Mouse (Mus musculus): ENCODE measurements around the gene Mbd6. TPM values are rescaled to one million over a fixed set of nuclear protein-coding genes. Genes with fewer than 3 reads are reported as not detected.
A peak's percentile ranks its signal among the peaks of the same experiment; 100 is the strongest.
"Not testable (repeated sequence)": the region's sequence is repeated elsewhere in the genome, so short reads cannot be mapped to it uniquely, and the experiment has no call there.

Gene Mbd6
- polyA plus RNA-seq, 1 experiment from 2014 or later, result 17.5 TPM

- no peak for ATAC-seq (ENCODE audit: low FRiP score)
- H3K4me1 ChIP-seq (replicated peaks; ENCODE audit: control insufficient read depth, insufficient read depth, low read length), result no peaks in the 10 kb centered on the region
- no peak for DNase-seq (ENCODE audit: low spot score)
- no peak overlapping the region for H3K9ac ChIP-seq (ENCODE audit: low read depth, low read length)
- 84% methylated on average over 7 of the region's 7 CpGs for WGBS
- H3K9me3 ChIP-seq (ENCODE audit: control insufficient read depth, low read length), result no peaks in the 10 kb centered on the region
- peaks cover 13% of the 10 kb centered on the region for H3K27me3 ChIP-seq (ENCODE audit: control insufficient read depth, insufficient read depth, low read length)
- H3K27ac ChIP-seq (ENCODE audit: low read depth, low read length), result no peak overlapping the region
- H3K4me2 ChIP-seq (replicated peaks; ENCODE audit: low read depth, low read length), result no peak overlapping the region
- no peaks in the 10 kb centered on the region for H3K36me3 ChIP-seq (ENCODE audit: control insufficient read depth, insufficient read depth, low read length)
- no peak overlapping the region for H3K4me3 ChIP-seq (ENCODE audit: low read depth, low read length)
Measured at GRCm38 (mm10) chr10:127319969-127320368, 31.2 kb upstream of the Mbd6 start.

- Histone ChIP-seq H3K4me1 (replicated peaks; ENCODE audit: control insufficient read depth, insufficient read depth, low read length) (no peaks in the 10 kb centered on the region), H3K4me2 (replicated peaks; ENCODE audit: low read depth, low read length) (no peak overlapping the region), H3K27me3 (ENCODE audit: control insufficient read depth, insufficient read depth, low read length) (no peaks in the 10 kb centered on the region), H3K27ac (ENCODE audit: low read depth, low read length) (no peak overlapping the region), H3K4me3 (ENCODE audit: low read depth, low read length) (no peak overlapping the region), H3K9me3 (ENCODE audit: control insufficient read depth, low read length) (no peaks in the 10 kb centered on the region), H3K9ac (ENCODE audit: low read depth, low read length) (no peak overlapping the region), H3K36me3 (ENCODE audit: control insufficient read depth, insufficient read depth, low read length) (no peaks in the 10 kb centered on the region)
- ATAC-seq (ENCODE audit: low FRiP score), result no peak
- 51% methylated on average over 4 of the region's 4 CpGs for WGBS
- no peak for DNase-seq (ENCODE audit: low spot score)
Measured at GRCm38 (mm10) chr10:127318009-127318408, 29.2 kb upstream of the Mbd6 start.

DNA sequence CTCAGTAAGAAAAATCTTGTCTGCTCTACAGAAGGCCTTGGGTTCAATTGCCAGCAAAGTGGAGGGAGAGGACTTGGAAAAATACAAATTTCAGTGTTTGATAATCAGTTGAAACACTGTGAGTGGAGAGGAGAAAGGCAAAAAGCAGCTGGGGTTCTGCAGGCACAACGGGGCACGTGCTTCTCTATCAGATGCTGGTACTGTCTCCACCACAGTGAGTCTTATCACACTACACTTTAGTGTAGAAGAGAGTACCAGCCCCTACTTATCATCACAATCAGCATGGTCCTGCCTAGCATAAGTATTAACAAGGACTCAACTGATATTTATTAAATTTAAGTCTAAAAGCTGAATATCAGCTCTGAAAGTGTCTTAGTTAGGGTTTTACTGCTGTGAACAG is 28.5 kb upstream of the Mbd6 start:
- no peak for ATAC-seq (ENCODE audit: low FRiP score)
- Histone ChIP-seq H3K27ac (ENCODE audit: low read depth, low read length) (no peak overlapping the region), H3K9me3 (ENCODE audit: control insufficient read depth, low read length) (no peaks in the 10 kb centered on the region), H3K9ac (ENCODE audit: low read depth, low read length) (no peak overlapping the region), H3K27me3 (ENCODE audit: control insufficient read depth, insufficient read depth, low read length) (no peaks in the 10 kb centered on the region), H3K4me1 (replicated peaks; ENCODE audit: control insufficient read depth, insufficient read depth, low read length) (no peaks in the 10 kb centered on the region), H3K4me3 (ENCODE audit: low read depth, low read length) (no peak overlapping the region), H3K36me3 (ENCODE audit: control insufficient read depth, insufficient read depth, low read length) (no peaks in the 10 kb centered on the region), H3K4me2 (replicated peaks; ENCODE audit: low read depth, low read length) (no peak overlapping the region)
- 81% methylated on average over 2 of the region's 2 CpGs for WGBS
- DNase-seq (ENCODE audit: low spot score), result no peak

GRCm38 (mm10) chr10:127314950-127315349 is 26.1 kb upstream of the Mbd6 start:
- H3K4me2 ChIP-seq (replicated peaks; ENCODE audit: low read depth, low read length); H3K9me3 ChIP-seq (ENCODE audit: control insufficient read depth, low read length); DNase-seq (ENCODE audit: low spot score); H3K9ac ChIP-seq (ENCODE audit: low read depth, low read length); H3K36me3 ChIP-seq (ENCODE audit: control insufficient read depth, insufficient read depth, low read length); H3K4me3 ChIP-seq (ENCODE audit: low read depth, low read length); H3K4me1 ChIP-seq (replicated peaks; ENCODE audit: control insufficient read depth, insufficient read depth, low read length); ATAC-seq (ENCODE audit: low FRiP score); H3K27ac ChIP-seq (ENCODE audit: low read depth, low read length); H3K27me3 ChIP-seq (ENCODE audit: control insufficient read depth, insufficient read depth, low read length): not testable (repeated sequence)
- WGBS, result 83% methylated on average over 1 of the region's 1 CpGs

- not testable (repeated sequence) for ATAC-seq (ENCODE audit: low FRiP score); H3K4me1 ChIP-seq (replicated peaks; ENCODE audit: control insufficient read depth, insufficient read depth, low read length); H3K27me3 ChIP-seq (ENCODE audit: control insufficient read depth, insufficient read depth, low read length); H3K36me3 ChIP-seq (ENCODE audit: control insufficient read depth, insufficient read depth, low read length); H3K9ac ChIP-seq (ENCODE audit: low read depth, low read length); H3K9me3 ChIP-seq (ENCODE audit: control insufficient read depth, low read length); H3K27ac ChIP-seq (ENCODE audit: low read depth, low read length); DNase-seq (ENCODE audit: low spot score); H3K4me3 ChIP-seq (ENCODE audit: low read depth, low read length); H3K4me2 ChIP-seq (replicated peaks; ENCODE audit: low read depth, low read length)
- 78% methylated on average over 5 of the region's 5 CpGs for WGBS
Measured at GRCm38 (mm10) chr10:127313516-127313915, 24.7 kb upstream of the Mbd6 start.

DNA sequence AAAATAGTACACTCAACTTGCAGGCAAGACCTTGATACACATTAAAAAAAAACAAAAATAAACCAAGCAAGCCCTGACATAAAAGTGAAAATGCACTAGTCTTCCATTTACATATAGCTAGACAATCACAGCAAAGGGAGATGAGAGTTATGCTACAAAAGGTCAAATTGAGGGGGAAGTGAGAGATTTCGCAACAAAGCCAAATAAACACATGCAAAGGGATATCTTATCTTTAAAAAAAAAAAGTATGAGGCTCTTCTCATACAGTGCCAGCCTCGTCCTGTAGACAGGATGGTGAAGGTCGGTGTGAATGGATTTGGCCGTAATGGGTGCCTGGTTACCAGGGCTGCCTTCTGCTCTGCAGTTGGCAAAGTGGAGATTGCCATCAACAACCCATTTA is 24.0 kb upstream of the Mbd6 start:
- no peak for ATAC-seq (ENCODE audit: low FRiP score)
- WGBS, result 79% methylated on average over 4 of the region's 4 CpGs
- no peak for DNase-seq (ENCODE audit: low spot score)
- no peaks in the 10 kb centered on the region for H3K27me3 ChIP-seq (ENCODE audit: control insufficient read depth, insufficient read depth, low read length)
- no peak overlapping the region for H3K4me3 ChIP-seq (ENCODE audit: low read depth, low read length)
- peaks cover 4% of the 10 kb centered on the region; the same call in 1 of the 2 replicates for H3K4me1 ChIP-seq (replicated peaks; ENCODE audit: control insufficient read depth, insufficient read depth, low read length)
- peaks cover 4% of the 10 kb centered on the region; the same call in 1 of the 2 replicates for H3K36me3 ChIP-seq (ENCODE audit: control insufficient read depth, insufficient read depth, low read length)
- H3K9ac ChIP-seq (ENCODE audit: low read depth, low read length), result no peak overlapping the region
- no peak overlapping the region for H3K4me2 ChIP-seq (replicated peaks; ENCODE audit: low read depth, low read length)
- H3K9me3 ChIP-seq (ENCODE audit: control insufficient read depth, low read length), result no peaks in the 10 kb centered on the region
- H3K27ac ChIP-seq (ENCODE audit: low read depth, low read length), result no peak overlapping the region

DNA sequence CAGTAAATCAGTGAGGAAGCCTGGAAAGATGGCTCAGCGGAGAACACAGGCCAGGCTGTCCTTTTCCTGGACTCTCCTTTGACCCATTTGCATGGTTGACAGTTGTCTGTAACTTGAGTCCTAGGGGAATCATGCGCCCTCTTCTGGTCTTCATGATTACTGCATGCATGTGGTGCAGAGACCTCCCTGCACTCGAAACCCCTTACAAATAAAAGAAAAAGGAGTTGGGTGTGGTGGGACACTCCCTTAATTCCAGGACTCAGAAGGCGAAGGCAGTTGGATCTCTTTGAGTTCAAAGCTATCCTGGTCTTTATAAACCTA is 23.5 kb upstream of the Mbd6 start:
- no peaks in the 10 kb centered on the region for H3K27me3 ChIP-seq (ENCODE audit: control insufficient read depth, insufficient read depth, low read length)
- H3K27ac ChIP-seq (ENCODE audit: low read depth, low read length), result no peak overlapping the region
- H3K36me3 ChIP-seq (ENCODE audit: control insufficient read depth, insufficient read depth, low read length), result peaks cover 4% of the 10 kb centered on the region; the same call in 1 of the 2 replicates
- H3K9me3 ChIP-seq (ENCODE audit: control insufficient read depth, low read length), result no peaks in the 10 kb centered on the region
- 5% methylated on average over 4 of the region's 4 CpGs for WGBS
- no peak overlapping the region for H3K9ac ChIP-seq (ENCODE audit: low read depth, low read length)
- peak; percentile 94 for DNase-seq (ENCODE audit: low spot score)
- peak; percentile 66 for ATAC-seq (ENCODE audit: low FRiP score)
- peak overlapping the region; percentile 51 for H3K4me2 ChIP-seq (replicated peaks; ENCODE audit: low read depth, low read length)
- peaks cover 4% of the 10 kb centered on the region; the same call in 1 of the 2 replicates for H3K4me1 ChIP-seq (replicated peaks; ENCODE audit: control insufficient read depth, insufficient read depth, low read length)
- peak overlapping the region; percentile 85 for H3K4me3 ChIP-seq (ENCODE audit: low read depth, low read length)

DNA sequence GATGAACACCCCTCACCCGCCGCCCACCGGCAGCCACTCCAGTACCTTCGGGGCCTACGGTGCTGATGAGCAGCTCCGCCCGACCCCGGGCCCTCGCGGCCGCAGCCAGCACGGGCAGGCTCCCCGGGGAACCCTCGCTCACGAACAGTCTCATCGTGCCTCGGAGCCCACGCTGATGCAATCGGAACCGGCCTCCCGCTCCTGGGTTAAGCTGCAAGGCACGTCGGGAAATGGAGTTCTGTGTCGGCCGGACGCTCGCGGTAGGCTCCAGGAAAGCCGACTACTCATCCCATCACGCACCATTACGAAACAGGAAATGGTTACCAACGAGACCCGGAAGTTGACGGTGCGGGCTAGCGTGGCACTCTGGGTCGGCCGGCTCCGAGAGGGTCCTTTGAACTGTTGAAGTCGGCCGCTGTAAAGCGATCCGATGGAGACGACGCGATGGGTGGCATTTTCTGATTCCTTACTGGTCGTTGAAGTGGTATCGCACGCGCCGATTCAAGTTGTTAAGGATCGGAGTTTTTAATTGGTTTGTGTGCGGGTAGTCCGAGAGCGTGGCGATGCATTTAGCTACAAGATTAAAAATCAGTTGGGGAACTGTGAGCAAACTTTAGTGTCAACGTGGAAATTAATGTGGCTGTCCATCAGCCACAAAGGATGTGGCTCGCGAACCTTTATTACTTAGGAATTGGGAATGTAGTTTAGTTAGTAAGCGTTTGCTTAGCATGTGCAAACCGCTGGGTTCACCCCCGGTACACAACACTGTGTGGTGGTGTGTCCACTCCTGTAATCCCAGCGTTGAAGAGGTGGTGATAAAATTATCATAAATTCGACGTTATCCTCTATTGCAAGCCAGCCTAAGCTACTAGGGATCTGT is 22.9 kb upstream of the Mbd6 start, which contains the start of gene Mars:
TSS of gene Mars (minus strand) at position 311 of the 880 bp plus-strand sequence.
- peak; percentile 97 for ATAC-seq (ENCODE audit: low FRiP score)
- under 1% methylated on average over 59 of the region's 65 CpGs for WGBS
- peaks cover 4% of the 10 kb centered on the region; the same call in 1 of the 2 replicates for H3K36me3 ChIP-seq (ENCODE audit: control insufficient read depth, insufficient read depth, low read length)

More for the DNA sequence above, 22.9 kb upstream of the Mbd6 start, which contains the start of gene Mars:
- peak within 1 kb of the TSS; percentile 68 for H3K27ac ChIP-seq (ENCODE audit: low read depth, low read length)
- H3K9ac ChIP-seq (ENCODE audit: low read depth, low read length), result peak within 1 kb of the TSS; percentile 75
- H3K9me3 ChIP-seq (ENCODE audit: control insufficient read depth, low read length), result no peaks in the 10 kb centered on the region
- H3K4me2 ChIP-seq (replicated peaks; ENCODE audit: low read depth, low read length), result peak within 1 kb of the TSS; percentile 51
- H3K4me1 ChIP-seq (replicated peaks; ENCODE audit: control insufficient read depth, insufficient read depth, low read length), result peaks cover 4% of the 10 kb centered on the region; the same call in 1 of the 2 replicates
- H3K4me3 ChIP-seq (ENCODE audit: low read depth, low read length), result peak within 1 kb of the TSS; percentile 85
- H3K27me3 ChIP-seq (ENCODE audit: control insufficient read depth, insufficient read depth, low read length), result no peaks in the 10 kb centered on the region
- peak; percentile 94 for DNase-seq (ENCODE audit: low spot score)
